Comparison of ENCODE assay signal across 10 mouse cellular contexts in genomic region chr3:121724553-121724952, GRCm38 (mm10). TPM values are rescaled to one million over a fixed set of nuclear protein-coding genes. Genes with fewer than 3 reads are reported as not detected.
DNase-seq lines count a peak whose midpoint lies in the region; ATAC-seq and TF ChIP-seq lines count a peak whose summit lies in the region.
"Had no signal": no experiment of that assay in that cellular context is flagged by ENCODE, and none has a peak within 500 bp of the region (broad histone marks: within the 10 kb centered on the region; RNA-seq: fewer than 3 reads in every experiment).

No protein-coding gene starts in this region.

- H3K27ac ChIP-seq in lung, embryonic 14.5 days (ENCODE audit: low read depth): no peak overlapping the region
- no peak overlapping the region for H3K27ac ChIP-seq in forebrain, embryonic 11.5 days (ENCODE audit: low read depth, low read length)
- H3K27ac ChIP-seq in intestine, embryonic 15.5 days: no peak overlapping the region
- peak overlapping the region; percentile 62 for H3K27ac ChIP-seq in small intestine, adult 2 months (ENCODE audit: insufficient read depth, low read depth, low read length)
- H3K27ac ChIP-seq: liver, embryonic 14.5 days had no signal

- no peaks in the 10 kb centered on the region for H3K9me3 ChIP-seq in lung, embryonic 14.5 days (ENCODE audit: low read depth, low read length)
- H3K9me3 ChIP-seq in forebrain, embryonic 11.5 days (ENCODE audit: control insufficient read depth, low read length): no peaks in the 10 kb centered on the region
- no peaks in the 10 kb centered on the region for H3K9me3 ChIP-seq in intestine, embryonic 15.5 days

- TF ChIP-seq POLR2A in small intestine, adult 2 months (IDR thresholded peaks at IDR 0.05; ENCODE audit: low read depth, low read length): no peak

- peak overlapping the region; percentile 26; the same call in 1 of the 2 replicates for H3K9ac ChIP-seq in lung, embryonic 14.5 days
- no peak overlapping the region for H3K9ac ChIP-seq in forebrain, embryonic 11.5 days (ENCODE audit: low read length)
- H3K9ac ChIP-seq in intestine, embryonic 15.5 days: 0 out of 2 replicates have a peak overlapping the region, but pooled peaks have one; percentile 9
- H3K9ac ChIP-seq: liver, embryonic 14.5 days had no signal

- 27% methylated on average over 12 of the region's 12 CpGs for WGBS in lung, embryonic 14.5 days
- 38% methylated on average over 12 of the region's 12 CpGs for WGBS in forebrain, embryonic 11.5 days
- 30% methylated on average over 12 of the region's 12 CpGs for whole genome bisulfite sequencing in intestine, embryonic 15.5 days
- WGBS in small intestine, adult 2 months: 37% methylated on average over 12 of the region's 12 CpGs

- no peak for ATAC-seq in lung, embryonic 14.5 days (ENCODE audit: insufficient read depth)
- ATAC-seq in forebrain, embryonic 11.5 days (replicated peaks; ENCODE audit: low FRiP score): no peak
- no peak for ATAC-seq in intestine, embryonic 15.5 days

- peaks cover 1% of the 10 kb centered on the region; the same call in 1 of the 2 replicates for H3K36me3 ChIP-seq in lung, embryonic 14.5 days (ENCODE audit: insufficient read depth)
- no peaks in the 10 kb centered on the region for H3K36me3 ChIP-seq in forebrain, embryonic 11.5 days (ENCODE audit: control insufficient read depth, insufficient read depth, low read length)
- no peaks in the 10 kb centered on the region for H3K36me3 ChIP-seq in intestine, embryonic 15.5 days
- 0 out of 2 replicates have a peak, but pooled peaks cover under 1% of the 10 kb centered on the region for H3K36me3 ChIP-seq in small intestine, adult 2 months (ENCODE audit: control insufficient read depth, insufficient read depth, low read length)

- no peak for DNase-seq in lung, embryonic 14.5 days
- no peak for DNase-seq in lung, postnatal 36 days
- DNase-seq in forebrain, embryonic 11.5 days (ENCODE audit: low spot score): no peak
- DNase-seq in adrenal gland, adult 18-20 months (ENCODE audit: low spot score in 2 of 2): no peak
- DNase-seq in layer of hippocampus, adult 9-11 months: no peak
- DNase-seq: cerebellum, adult 11 months had no signal

- peak overlapping the region; percentile 93 for H3K4me2 ChIP-seq in lung, embryonic 14.5 days
- H3K4me2 ChIP-seq in forebrain, embryonic 11.5 days (ENCODE audit: low read depth, low read length, severe bottlenecking): peak overlapping the region; percentile 68
- H3K4me2 ChIP-seq in intestine, embryonic 15.5 days (replicated peaks): peak overlapping the region; percentile 89

- no peak for TF ChIP-seq CTCF in lung, embryonic 14.5 days (IDR thresholded peaks at IDR 0.05; ENCODE audit: low read depth)
- no peak for TF ChIP-seq CTCF in small intestine, adult 2 months (IDR thresholded peaks at IDR 0.05; ENCODE audit: extremely low read depth, insufficient read length, insufficient replicate concordance, low read depth, low read length)

- H3K4me1 ChIP-seq in lung, embryonic 14.5 days (ENCODE audit: insufficient read depth): peaks cover 3% of the 10 kb centered on the region; the same call in 1 of the 2 replicates
- H3K4me1 ChIP-seq in forebrain, embryonic 11.5 days (replicated peaks; ENCODE audit: control insufficient read depth, insufficient read depth, low read length): peaks cover 16% of the 10 kb centered on the region
- H3K4me1 ChIP-seq in intestine, embryonic 15.5 days (replicated peaks): peaks cover 16% of the 10 kb centered on the region
- peaks cover 13% of the 10 kb centered on the region; the same call in 1 of the 2 replicates for H3K4me1 ChIP-seq in small intestine, adult 2 months (ENCODE audit: control insufficient read depth, insufficient read depth, insufficient read length, low read length)

- peak overlapping the region; percentile 61 for H3K4me3 ChIP-seq in lung, embryonic 14.5 days (ENCODE audit: low read depth, low read length)
- peak overlapping the region; percentile 66; the same call in 1 of the 2 replicates for H3K4me3 ChIP-seq in forebrain, embryonic 11.5 days (ENCODE audit: low read depth, low read length)
- H3K4me3 ChIP-seq in intestine, embryonic 15.5 days (replicated peaks): peak overlapping the region; percentile 53
- peak overlapping the region; percentile 65 for H3K4me3 ChIP-seq in small intestine, adult 2 months (ENCODE audit: low read depth, low read length)

- peaks cover 5% of the 10 kb centered on the region; the same call in 1 of the 2 replicates for H3K27me3 ChIP-seq in lung, embryonic 14.5 days (ENCODE audit: insufficient read depth, low read length)
- H3K27me3 ChIP-seq in forebrain, embryonic 11.5 days (ENCODE audit: control insufficient read depth, insufficient read depth, low read length): no peaks in the 10 kb centered on the region; the same call in 1 of the 2 replicates
- H3K27me3 ChIP-seq in intestine, embryonic 15.5 days (replicated peaks): no peaks in the 10 kb centered on the region
- no peaks in the 10 kb centered on the region for H3K27me3 ChIP-seq in small intestine, adult 2 months (ENCODE audit: control insufficient read depth, insufficient read depth, low read length)

RNA-seq across cellular contexts. Expression of gene F3, which starts 1.2 kb away (rescaled TPM):
- polyA plus RNA-seq in lung, embryonic 14.5 days (2014; fragmentation: Nextera tagmentation; extraction: Ambion mirVana): 16.1 and 19.1 TPM in 2 replicates
- polyA plus RNA-seq in forebrain, embryonic 11.5 days (2014; fragmentation: Nextera tagmentation; extraction: Ambion mirVana): 8.0 and 9.2 TPM in 2 replicates
- 23.3 and 27.5 TPM in 2 replicates for polyA plus RNA-seq in intestine, embryonic 15.5 days (2015; fragmentation: Nextera tagmentation; extraction: Ambion mirVana)
- polyA plus RNA-seq in small intestine, adult 2 months (2012; rRNA removed): 6.2 and 8.6 TPM in 2 replicates
- 10 to 100 TPM in 1 of 2 experiments, 1 to 10 TPM in 1; 7.9 to 16.6 TPM for total RNA-seq in adrenal gland, adult 18-20 months (2021)

RNA-seq across cellular contexts. Expression of gene 4930432M17Rik, which starts 54.0 kb away (rescaled TPM):
- polyA plus RNA-seq in lung, embryonic 14.5 days (2014; fragmentation: Nextera tagmentation; extraction: Ambion mirVana): not detected in 2 replicates
- not detected in 2 replicates for polyA plus RNA-seq in forebrain, embryonic 11.5 days (2014; fragmentation: Nextera tagmentation; extraction: Ambion mirVana)
- polyA plus RNA-seq in intestine, embryonic 15.5 days (2015; fragmentation: Nextera tagmentation; extraction: Ambion mirVana): not detected in 2 replicates
- not detected in 2 replicates for polyA plus RNA-seq in small intestine, adult 2 months (2012; rRNA removed)
- total RNA-seq in adrenal gland, adult 18-20 months (2021): not detected
- polyA plus RNA-seq: gonadal fat pad, adult 2 months; liver, embryonic 14.5 days had no signal
